Mouse (Mus musculus) stomach, embryonic 14.5 days (tissue): ENCODE data around the gene Riiad1. TPM values are rescaled to one million over a fixed set of nuclear protein-coding genes. Genes with fewer than 3 reads are reported as not detected.
A peak's percentile ranks its signal among the peaks of the same experiment; 100 is the strongest.

Experiments
- ATAC-seq: fragments of 200-750 bp; cut with Nextera tagmentation; 2 replicates; pipeline ENCODE4 v1.8.0; 2017; ENCODE audit warnings: low read depth, moderate TSS enrichment; ENCODE audit not compliant: insufficient number of reproducible peaks, insufficient read depth, low FRiP score
- H3K27ac ChIP-seq: fragments of 300-500 bp; sonication (generic); 2 replicates; pipeline ENCODE4 v1.5.1; 2014; ENCODE audit warnings: mild to moderate bottlenecking, low read length, moderate library complexity, mixed read lengths
- H3K27me3 ChIP-seq: fragments of 300-500 bp; sonication (generic); 2 replicates; pipeline ENCODE4 v1.6.1; 2014; ENCODE audit warnings: low read length, control low read depth, mixed read lengths; ENCODE audit not compliant: control insufficient read depth, insufficient read depth
- H3K36me3 ChIP-seq: fragments of 300-500 bp; sonication (generic); 2 replicates; pipeline ENCODE4 v1.6.1; 2014; ENCODE audit warnings: mild to moderate bottlenecking, control low read depth, low read length, moderate library complexity, mixed read lengths; ENCODE audit not compliant: control insufficient read depth, insufficient read depth
- H3K4me1 ChIP-seq: fragments of 300-500 bp; sonication (generic); 2 replicates; pipeline ENCODE4 v1.6.1; 2014; ENCODE audit warnings: low read length, control low read depth, mixed read lengths; ENCODE audit not compliant: control insufficient read depth, insufficient read depth
- H3K4me2 ChIP-seq: fragments of 300-500 bp; sonication (generic); replicated peaks from 2 replicates; pipeline ENCODE4 v1.6.1; 2014; ENCODE audit warnings: low read depth, low read length, control low read depth
- H3K4me3 ChIP-seq: fragments of 300-500 bp; sonication (generic); 2 replicates; pipeline ENCODE4 v1.5.1; 2014; ENCODE audit warnings: low read depth, low read length, control low read depth
- H3K9ac ChIP-seq: fragments of 300-500 bp; sonication (generic); replicated peaks from 2 replicates; pipeline ENCODE4 v1.6.1; 2014; ENCODE audit warnings: low read depth, mild to moderate bottlenecking, control low read depth, low read length, moderate library complexity, mixed read lengths
- H3K9me3 ChIP-seq: fragments of 300-500 bp; sonication (generic); 2 replicates; pipeline ENCODE4 v1.6.1; 2016; ENCODE audit warnings: low read depth, low read length, control low read depth; ENCODE audit not compliant: control insufficient read depth
- WGBS: fragments of 180-500 bp; shearing (Covaris S2); extraction: QIAGEN DNeasy Blood & Tissue Kit; methylation state at CpG from one replicate; pipeline ENCODE4 v1.1.7; 2014; 5-methylcytosine and 5-hydroxymethylcytosine counted together
- polyA plus RNA-seq: library from polyadenylated mRNA; unstranded; fragments of >200 nt; fragmentation: Nextera tagmentation; extraction: Ambion mirVana; gene quantifications from 2 replicates; pipeline ENCODE4 v1.2.1, GENCODE M21; 2014

Riiad1 gene
- polyA plus RNA-seq, 1 experiment from 2014 or later: 6.6 TPM

GRCm38 (mm10) chr3:94473115-94473505, 7.0 kb downstream of the Riiad1 start:
- peak overlapping the region; percentile 33; the same call in 1 of the 2 replicates for H3K27ac ChIP-seq
- 48% methylated on average over 10 of the region's 10 CpGs for WGBS

GRCm38 (mm10) chr3:94472447-94473114, 7.6 kb downstream of the Riiad1 start:
- Histone ChIP-seq H3K9me3 (no peaks in the 10 kb centered on the region), H3K27me3 (no peaks in the 10 kb centered on the region), H3K9ac (no peak overlapping the region), H3K27ac (0 out of 2 replicates have a peak overlapping the region, but pooled peaks have one; percentile 33), H3K36me3 (no peaks in the 10 kb centered on the region), H3K4me1 (0 out of 2 replicates have a peak, but pooled peaks cover 3% of the 10 kb centered on the region), H3K4me2 (peak overlapping the region; percentile 38), H3K4me3 (peak overlapping the region; percentile 6; the same call in 1 of the 2 replicates)
- peak; percentile 72; the same call in 1 of the 2 replicates for ATAC-seq
- WGBS: 10% methylated on average over 28 of the region's 28 CpGs

More at GRCm38 (mm10) chr3:94473115-94473505, 7.0 kb downstream of the Riiad1 start:
- Histone ChIP-seq H3K4me3 (no peak overlapping the region), H3K9me3 (no peaks in the 10 kb centered on the region), H3K4me1 (0 out of 2 replicates have a peak, but pooled peaks cover 3% of the 10 kb centered on the region), H3K36me3 (no peaks in the 10 kb centered on the region), H3K4me2 (peak overlapping the region; percentile 38; the same call in 1 of the 2 replicates), H3K27me3 (no peaks in the 10 kb centered on the region), H3K9ac (no peak overlapping the region)
- no peak for ATAC-seq

- Histone ChIP-seq H3K4me3 (no peak overlapping the region), H3K9ac (no peak overlapping the region)
These were observed 11.2 kb downstream of the Riiad1 start for GRCm38 (mm10) chr3:94468931-94469330.

DNA sequence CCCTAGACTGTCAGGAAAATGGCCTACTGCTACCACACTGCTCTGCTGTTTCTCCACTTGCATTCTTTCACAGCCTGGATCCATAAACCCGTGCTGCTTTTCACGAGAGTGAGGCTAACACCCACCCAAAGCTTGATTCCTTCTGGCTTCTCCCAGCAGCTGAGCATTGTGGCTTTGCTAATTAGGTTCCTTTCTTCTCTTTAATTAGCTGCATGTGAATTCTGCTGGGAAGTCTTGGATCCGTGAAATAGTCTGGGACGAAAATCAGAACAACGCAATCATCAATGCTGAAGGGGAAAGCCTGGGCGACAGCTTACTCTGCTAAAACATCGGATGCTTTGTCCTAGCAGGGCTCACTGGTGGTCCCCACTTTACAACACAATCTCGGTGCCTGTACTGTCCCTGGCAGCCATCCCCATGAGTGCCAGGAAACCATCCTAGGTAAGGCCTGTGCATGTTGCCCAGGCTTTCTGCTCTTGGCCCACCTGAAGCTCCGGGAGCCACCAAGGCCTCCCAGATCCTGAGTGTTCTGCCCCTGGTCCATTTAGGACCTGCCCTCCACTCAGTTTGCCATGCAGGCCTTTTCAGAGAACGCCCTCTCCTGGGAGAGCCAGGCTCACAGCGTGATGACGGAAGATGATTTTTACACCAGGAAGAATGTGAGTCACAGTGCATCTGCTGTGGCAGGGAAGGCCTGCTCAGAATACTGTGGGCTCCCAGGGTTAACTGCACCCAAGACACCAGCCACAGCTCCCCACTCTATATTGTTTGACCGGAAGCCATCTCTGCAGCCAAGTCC, 14.3 kb downstream of the Riiad1 start:
- Histone ChIP-seq H3K27ac (no peak overlapping the region), H3K36me3 (no peaks in the 10 kb centered on the region), H3K9ac (no peak overlapping the region), H3K9me3 (no peaks in the 10 kb centered on the region), H3K4me3 (no peak overlapping the region), H3K4me1 (no peaks in the 10 kb centered on the region), H3K27me3 (no peaks in the 10 kb centered on the region), H3K4me2 (no peak overlapping the region)
- WGBS: 72% methylated on average over 13 of the region's 13 CpGs
- no peak for ATAC-seq

More at GRCm38 (mm10) chr3:94468931-94469330, 11.2 kb downstream of the Riiad1 start:
- H3K9me3 ChIP-seq: no peaks in the 10 kb centered on the region
- 51% methylated on average over 3 of the region's 3 CpGs for WGBS
- 0 out of 2 replicates have a peak, but pooled peaks cover 3% of the 10 kb centered on the region for H3K4me1 ChIP-seq
- ATAC-seq: no peak
- H3K4me2 ChIP-seq: no peak overlapping the region
- H3K27me3 ChIP-seq: no peaks in the 10 kb centered on the region
- peak overlapping the region; percentile 21; the same call in 1 of the 2 replicates for H3K27ac ChIP-seq
- no peaks in the 10 kb centered on the region for H3K36me3 ChIP-seq

- WGBS: 52% methylated on average over 11 of the region's 11 CpGs
- no peak overlapping the region for H3K4me3 ChIP-seq
- no peak overlapping the region for H3K4me2 ChIP-seq
- no peaks in the 10 kb centered on the region for H3K27me3 ChIP-seq
- H3K36me3 ChIP-seq: no peaks in the 10 kb centered on the region
- no peaks in the 10 kb centered on the region for H3K9me3 ChIP-seq
- H3K27ac ChIP-seq: no peak overlapping the region
- H3K9ac ChIP-seq: no peak overlapping the region
- no peak for ATAC-seq
- no peaks in the 10 kb centered on the region for H3K4me1 ChIP-seq
These were observed 16.1 kb downstream of the Riiad1 start for GRCm38 (mm10) chr3:94463926-94464578.

DNA sequence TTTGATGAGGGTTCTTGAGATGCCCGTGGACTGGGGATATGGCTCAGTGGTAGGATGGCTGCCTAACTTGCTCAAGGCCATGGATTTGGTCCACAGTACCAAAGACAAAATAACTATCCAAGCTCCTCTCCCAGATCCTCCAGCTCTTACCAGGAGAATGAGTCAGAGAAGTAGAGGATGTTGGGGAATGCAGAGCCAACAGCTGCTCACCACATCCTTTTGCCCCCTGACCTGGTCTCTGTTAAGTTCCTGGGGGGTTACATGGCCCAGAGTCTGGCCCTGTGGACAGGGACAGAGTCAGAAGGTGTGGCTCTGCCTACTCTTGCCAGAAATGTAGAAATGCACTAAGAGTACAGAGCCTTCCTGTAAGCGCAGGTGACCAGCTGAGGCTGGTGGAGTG, 20.3 kb downstream of the Riiad1 start:
- H3K36me3 ChIP-seq: no peaks in the 10 kb centered on the region
- no peak overlapping the region for H3K4me3 ChIP-seq
- H3K9ac ChIP-seq: no peak overlapping the region
- H3K27me3 ChIP-seq: no peaks in the 10 kb centered on the region
- no peak overlapping the region for H3K27ac ChIP-seq
- H3K9me3 ChIP-seq: no peaks in the 10 kb centered on the region
- WGBS: 94% methylated on average over 2 of the region's 2 CpGs
- no peak overlapping the region for H3K4me2 ChIP-seq
- H3K4me1 ChIP-seq: no peaks in the 10 kb centered on the region
- ATAC-seq: no peak

GRCm38 (mm10) chr3:94457055-94457454, 23.1 kb downstream of the Riiad1 start:
- Histone ChIP-seq H3K4me1 (no peaks in the 10 kb centered on the region), H3K9me3 (no peaks in the 10 kb centered on the region), H3K4me2 (no peak overlapping the region), H3K27me3 (no peaks in the 10 kb centered on the region), H3K27ac (no peak overlapping the region), H3K9ac (no peak overlapping the region), H3K4me3 (no peak overlapping the region), H3K36me3 (no peaks in the 10 kb centered on the region)
- 70% methylated on average over 3 of the region's 3 CpGs for WGBS
- no peak for ATAC-seq

DNA sequence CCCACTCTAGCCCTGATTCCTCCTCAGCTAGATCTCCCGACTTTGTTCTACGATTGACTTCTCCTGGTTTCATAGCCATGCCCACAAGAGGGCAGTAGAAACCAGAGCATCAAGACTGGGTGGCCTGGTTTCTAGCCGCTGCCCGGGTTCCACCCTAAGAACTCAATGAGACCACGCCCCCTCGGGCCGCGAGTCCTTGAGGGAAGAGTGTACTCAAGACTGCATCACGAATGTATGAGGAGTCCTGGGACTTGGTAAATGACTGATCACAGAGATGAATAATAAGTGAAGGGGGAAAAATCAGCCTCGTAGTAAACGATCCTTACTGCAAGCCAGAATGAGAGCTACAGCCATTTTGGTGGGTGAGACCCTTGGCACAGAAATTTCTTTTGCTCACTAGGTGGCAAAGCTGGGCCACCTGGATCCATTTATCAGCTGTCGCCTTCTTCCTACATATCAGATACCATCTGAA, 23.6 kb downstream of the Riiad1 start:
- no peak overlapping the region for H3K4me3 ChIP-seq
- H3K27me3 ChIP-seq: no peaks in the 10 kb centered on the region
- no peaks in the 10 kb centered on the region for H3K36me3 ChIP-seq
- H3K4me2 ChIP-seq: peak overlapping the region; percentile 4; the same call in 1 of the 2 replicates
- no peaks in the 10 kb centered on the region for H3K9me3 ChIP-seq
- ATAC-seq: peak; percentile 79
- H3K9ac ChIP-seq: no peak overlapping the region
- H3K27ac ChIP-seq: no peak overlapping the region
- no peaks in the 10 kb centered on the region for H3K4me1 ChIP-seq
- 2% methylated on average over 12 of the region's 12 CpGs for WGBS
